Mouse (Mus musculus): ENCODE data around the gene Tmem136. TPM values are rescaled to one million over a fixed set of nuclear protein-coding genes. Genes with fewer than 3 reads are reported as not detected.

Tmem136 gene
- polyA plus RNA-seq, 1 experiment from 2014 or later: 1.6 TPM

DNA sequence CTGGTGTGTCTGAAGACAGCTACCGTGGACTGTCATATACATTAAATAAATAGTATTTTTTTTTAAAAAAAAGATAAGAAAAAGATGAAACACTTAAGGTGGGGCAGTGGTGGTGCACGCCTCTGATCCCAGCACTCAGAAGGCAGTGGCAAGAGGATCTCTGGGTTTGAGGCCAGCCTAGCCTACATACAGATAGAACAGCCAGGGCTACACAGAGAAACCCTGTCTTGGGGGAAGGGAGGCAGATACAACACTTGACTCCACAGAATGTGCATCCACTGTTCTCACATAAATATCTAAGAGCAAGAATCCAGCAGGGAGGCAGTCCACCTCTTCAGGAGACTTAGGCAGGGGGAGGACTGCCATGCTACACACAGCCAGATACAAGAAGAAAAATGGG, 13.4 kb downstream of the Tmem136 start:
- 86% methylated on average over 2 of the region's 2 CpGs for WGBS
- peak overlapping the region; percentile 78 for H3K4me2 ChIP-seq (replicated peaks; ENCODE audit: low read depth)
- H3K9ac ChIP-seq (ENCODE audit: low read depth, low read length): no peak overlapping the region
- TF ChIP-seq CTCF (IDR thresholded peaks at IDR 0.05; ENCODE audit: low read depth): no peak
- H3K27ac ChIP-seq (ENCODE audit: low read depth, low read length): no peak overlapping the region
- no peaks in the 10 kb centered on the region for H3K36me3 ChIP-seq (ENCODE audit: control insufficient read depth, insufficient read depth)
- no peak overlapping the region for H3K4me3 ChIP-seq (ENCODE audit: low read depth, low read length)
- H3K4me1 ChIP-seq (replicated peaks; ENCODE audit: control insufficient read depth, insufficient read depth, low read length): no peaks in the 10 kb centered on the region
- no peaks in the 10 kb centered on the region for H3K27me3 ChIP-seq (replicated peaks; ENCODE audit: control insufficient read depth, insufficient read depth, low read length)
- no peaks in the 10 kb centered on the region for H3K9me3 ChIP-seq (ENCODE audit: control insufficient read depth)
- no peak for ATAC-seq

DNA sequence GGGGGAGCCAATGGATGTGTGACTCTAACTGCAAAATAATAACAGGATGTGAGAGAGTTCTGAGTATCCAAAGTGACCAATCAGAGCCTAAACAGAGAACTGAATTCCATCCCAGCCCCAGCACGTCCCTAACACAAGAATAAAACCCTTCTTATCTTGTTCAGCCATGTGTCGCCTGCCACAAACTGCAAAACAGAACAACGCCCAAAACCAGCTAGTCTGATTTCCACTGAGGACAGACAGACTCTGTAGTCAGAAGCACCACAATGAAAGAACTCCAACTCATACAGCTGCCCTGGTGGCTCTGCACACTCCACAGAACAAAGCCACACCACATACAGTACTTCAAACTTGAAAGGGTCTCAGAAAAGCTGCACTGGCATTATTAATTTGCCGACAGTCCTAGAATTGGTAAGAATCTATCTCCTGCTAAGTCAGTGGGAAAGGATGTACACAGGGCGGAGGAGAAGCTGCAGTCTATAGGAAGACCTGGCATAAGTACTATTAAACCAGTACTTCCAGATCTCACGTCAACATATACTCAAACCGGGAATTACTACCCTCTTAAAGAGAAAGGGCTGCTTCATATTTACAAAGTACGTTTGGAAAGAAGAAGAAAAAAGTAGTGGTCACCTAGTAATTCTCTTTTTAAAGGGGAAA, 14.3 kb downstream of the Tmem136 start:
- H3K9me3 ChIP-seq (ENCODE audit: control insufficient read depth): no peaks in the 10 kb centered on the region
- H3K27ac ChIP-seq (ENCODE audit: low read depth, low read length): no peak overlapping the region
- no peak overlapping the region for H3K4me3 ChIP-seq (ENCODE audit: low read depth, low read length)
- TF ChIP-seq CTCF (IDR thresholded peaks at IDR 0.05; ENCODE audit: low read depth): no peak
- no peak overlapping the region for H3K9ac ChIP-seq (ENCODE audit: low read depth, low read length)
- H3K27me3 ChIP-seq (replicated peaks; ENCODE audit: control insufficient read depth, insufficient read depth, low read length): no peaks in the 10 kb centered on the region
- ATAC-seq: no peak
- WGBS: 60% methylated on average over 8 of the region's 8 CpGs
- H3K36me3 ChIP-seq (ENCODE audit: control insufficient read depth, insufficient read depth): no peaks in the 10 kb centered on the region
- H3K4me2 ChIP-seq (replicated peaks; ENCODE audit: low read depth): peak overlapping the region; percentile 78; the same call in 1 of the 2 replicates
- no peaks in the 10 kb centered on the region for H3K4me1 ChIP-seq (replicated peaks; ENCODE audit: control insufficient read depth, insufficient read depth, low read length)

DNA sequence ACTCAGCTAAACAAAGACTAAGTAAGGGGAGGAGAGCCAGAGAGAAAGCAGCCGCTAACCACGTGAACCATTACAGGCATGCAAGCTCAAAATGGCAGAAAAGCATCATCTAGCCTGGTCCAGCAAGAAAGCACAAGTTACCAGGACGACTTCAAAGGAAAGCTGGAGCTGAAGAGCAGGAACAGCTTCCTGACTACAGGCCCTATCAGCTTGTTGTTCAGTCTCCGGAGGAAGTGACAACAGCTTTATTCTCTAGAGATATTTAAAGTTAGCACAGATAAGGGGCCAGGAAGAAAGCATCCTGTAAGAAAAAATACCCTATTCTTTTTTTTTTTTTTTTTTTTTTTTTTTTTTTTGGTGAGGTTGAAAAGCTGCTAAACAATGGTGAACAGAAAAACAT, 17.4 kb downstream of the Tmem136 start:
- Histone ChIP-seq H3K36me3 (ENCODE audit: control insufficient read depth, insufficient read depth) (no peaks in the 10 kb centered on the region), H3K27me3 (replicated peaks; ENCODE audit: control insufficient read depth, insufficient read depth, low read length) (no peaks in the 10 kb centered on the region), H3K4me3 (ENCODE audit: low read depth, low read length) (no peak overlapping the region), H3K9ac (ENCODE audit: low read depth, low read length) (no peak overlapping the region), H3K9me3 (ENCODE audit: control insufficient read depth) (no peaks in the 10 kb centered on the region), H3K4me1 (replicated peaks; ENCODE audit: control insufficient read depth, insufficient read depth, low read length) (peaks cover 2% of the 10 kb centered on the region; the same call in 1 of the 2 replicates), H3K4me2 (replicated peaks; ENCODE audit: low read depth) (no peak overlapping the region), H3K27ac (ENCODE audit: low read depth, low read length) (no peak overlapping the region)
- ATAC-seq: no peak
- 64% methylated on average over 4 of the region's 4 CpGs for WGBS
- no peak for TF ChIP-seq CTCF (IDR thresholded peaks at IDR 0.05; ENCODE audit: low read depth)

DNA sequence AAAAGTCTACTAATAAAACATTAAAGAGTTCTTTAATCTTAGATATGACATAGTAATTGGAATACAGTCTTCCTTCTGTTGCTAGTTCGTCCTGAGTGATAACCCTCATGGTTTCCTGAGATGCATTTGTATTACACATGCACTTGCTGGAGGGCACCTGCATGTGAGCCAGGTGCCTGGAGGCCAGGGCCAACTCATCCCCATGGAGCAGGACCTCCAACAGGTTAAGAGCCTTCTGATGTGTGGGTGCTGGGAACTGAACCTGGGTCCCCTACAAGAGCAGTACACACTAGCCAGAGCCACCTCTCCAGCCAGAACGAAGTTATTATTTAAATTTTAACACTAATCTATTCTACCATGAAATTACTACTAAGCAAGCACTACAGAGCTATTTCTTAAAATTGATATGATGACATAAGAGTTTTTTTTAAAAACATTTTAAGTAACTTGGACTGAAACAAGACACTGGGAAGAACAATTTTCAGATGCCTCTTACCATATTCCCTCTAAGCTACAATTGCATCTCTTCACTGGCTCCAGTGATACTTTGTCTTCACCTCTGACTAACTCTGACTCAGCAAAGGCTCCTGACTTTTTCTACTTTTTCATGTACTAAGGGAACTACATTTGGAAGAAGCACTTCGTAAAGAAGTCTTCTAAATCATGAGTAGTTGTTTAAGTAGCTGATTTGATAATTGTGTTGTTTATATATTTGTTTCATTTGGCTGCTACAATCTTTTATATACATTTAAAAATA, 18.4 kb downstream of the Tmem136 start:
- Histone ChIP-seq H3K4me1 (replicated peaks; ENCODE audit: control insufficient read depth, insufficient read depth, low read length) (peaks cover 2% of the 10 kb centered on the region; the same call in 1 of the 2 replicates), H3K36me3 (ENCODE audit: control insufficient read depth, insufficient read depth) (no peaks in the 10 kb centered on the region), H3K9me3 (ENCODE audit: control insufficient read depth) (no peaks in the 10 kb centered on the region), H3K9ac (ENCODE audit: low read depth, low read length) (no peak overlapping the region), H3K4me2 (replicated peaks; ENCODE audit: low read depth) (no peak overlapping the region), H3K27ac (ENCODE audit: low read depth, low read length) (no peak overlapping the region), H3K4me3 (ENCODE audit: low read depth, low read length) (no peak overlapping the region), H3K27me3 (replicated peaks; ENCODE audit: control insufficient read depth, insufficient read depth, low read length) (no peaks in the 10 kb centered on the region)
- no peak for TF ChIP-seq CTCF (IDR thresholded peaks at IDR 0.05; ENCODE audit: low read depth)
- WGBS: 88% methylated on average over 3 of the region's 3 CpGs
- no peak for ATAC-seq

DNA sequence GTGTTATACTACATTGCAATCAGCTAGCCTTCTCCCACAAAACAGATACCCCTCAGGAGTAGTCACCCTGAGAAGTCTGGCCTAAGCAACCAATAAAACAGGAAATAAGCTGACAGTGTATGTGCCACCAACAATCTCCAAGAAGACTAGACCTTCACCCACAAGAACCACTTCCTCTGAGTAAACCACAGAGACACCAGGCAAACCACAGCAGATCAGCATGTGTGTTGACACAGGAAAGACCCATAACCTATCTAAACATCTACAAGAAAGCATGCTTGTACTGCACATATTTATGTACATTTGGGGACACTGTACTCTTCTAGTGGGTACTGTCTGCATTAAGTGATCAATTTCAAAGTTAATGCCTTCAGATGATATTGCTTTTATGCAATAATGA, 20.0 kb downstream of the Tmem136 start:
- no peaks in the 10 kb centered on the region for H3K36me3 ChIP-seq (ENCODE audit: control insufficient read depth, insufficient read depth)
- H3K4me2 ChIP-seq (replicated peaks; ENCODE audit: low read depth): no peak overlapping the region
- no peak overlapping the region for H3K9ac ChIP-seq (ENCODE audit: low read depth, low read length)
- H3K27me3 ChIP-seq (replicated peaks; ENCODE audit: control insufficient read depth, insufficient read depth, low read length): no peaks in the 10 kb centered on the region
- peaks cover 2% of the 10 kb centered on the region for H3K4me1 ChIP-seq (replicated peaks; ENCODE audit: control insufficient read depth, insufficient read depth, low read length)
- H3K4me3 ChIP-seq (ENCODE audit: low read depth, low read length): no peak overlapping the region
- no peak overlapping the region for H3K27ac ChIP-seq (ENCODE audit: low read depth, low read length)
- H3K9me3 ChIP-seq (ENCODE audit: control insufficient read depth): no peaks in the 10 kb centered on the region
- ATAC-seq: no peak
- no peak for TF ChIP-seq CTCF (IDR thresholded peaks at IDR 0.05; ENCODE audit: low read depth)

DNA sequence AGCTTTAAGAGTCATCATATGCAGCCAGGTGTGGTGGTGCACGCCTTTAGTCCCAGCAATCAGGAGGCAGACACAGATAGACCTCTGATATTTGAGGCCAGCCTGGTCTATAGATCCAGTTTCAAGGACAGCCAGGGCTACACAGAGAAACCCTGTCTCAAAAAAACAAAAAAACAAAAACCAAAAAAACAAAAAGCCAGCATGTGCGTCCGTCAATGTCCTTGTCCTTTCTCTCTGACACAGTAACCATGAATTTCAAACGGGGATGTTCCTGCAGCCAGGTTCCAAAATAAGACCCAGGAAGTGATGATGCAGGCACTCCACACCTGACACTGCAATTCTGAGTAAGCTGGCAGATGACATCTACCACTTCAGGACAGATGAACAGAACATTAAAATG, 21.5 kb downstream of the Tmem136 start:
- Histone ChIP-seq H3K4me3 (ENCODE audit: low read depth, low read length) (no peak overlapping the region), H3K4me1 (replicated peaks; ENCODE audit: control insufficient read depth, insufficient read depth, low read length) (peaks cover 2% of the 10 kb centered on the region), H3K4me2 (replicated peaks; ENCODE audit: low read depth) (no peak overlapping the region), H3K9ac (ENCODE audit: low read depth, low read length) (no peak overlapping the region), H3K36me3 (ENCODE audit: control insufficient read depth, insufficient read depth) (no peaks in the 10 kb centered on the region), H3K27me3 (replicated peaks; ENCODE audit: control insufficient read depth, insufficient read depth, low read length) (no peaks in the 10 kb centered on the region), H3K9me3 (ENCODE audit: control insufficient read depth) (no peaks in the 10 kb centered on the region), H3K27ac (ENCODE audit: low read depth, low read length) (no peak overlapping the region)
- TF ChIP-seq CTCF (IDR thresholded peaks at IDR 0.05; ENCODE audit: low read depth): no peak
- ATAC-seq: no peak
- WGBS: 81% methylated on average over 4 of the region's 4 CpGs
